Mouse (Mus musculus) liver, embryonic 14.5 days (tissue): ENCODE measurements around the gene Lrrc32. TPM values are rescaled to one million over a fixed set of nuclear protein-coding genes. Genes with fewer than 3 reads are reported as not detected.

Experiments used
- ATAC-seq: fragments of 200-750 bp; cut with Nextera tagmentation; 2 replicates; pipeline ENCODE4 v1.8.0; 2017; ENCODE audit warnings: moderate number of reproducible peaks, mild to moderate bottlenecking, moderate library complexity; ENCODE audit not compliant: insufficient read depth
- DNase-seq, 3 experiments: peaks; one replicate each; pipeline ENCODE4 v3.0.0-alpha.2; 2012 to 2013; ENCODE audit warnings: low read depth in 3 of 3, low spot score in 3 of 3
- H3K27ac ChIP-seq: fragments of 300-500 bp; sonication (generic); 2 replicates; pipeline ENCODE4 v1.5.1; 2014; ENCODE audit warnings: moderate library complexity, mild to moderate bottlenecking, control low read depth, inconsistent platforms
- H3K27me3 ChIP-seq: fragments of 300-500 bp; sonication (generic); 2 replicates; pipeline ENCODE4 v1.6.1; 2014; ENCODE audit warnings: mild to moderate bottlenecking, low read length, moderate library complexity; ENCODE audit not compliant: control insufficient read depth, insufficient read depth
- H3K36me3 ChIP-seq: fragments of 300-500 bp; sonication (generic); replicated peaks from 2 replicates; pipeline ENCODE4 v1.6.1; 2014; ENCODE audit warnings: low read depth; ENCODE audit not compliant: control insufficient read depth, insufficient read depth
- H3K4me1 ChIP-seq, 2 experiments: fragments of 200-500 bp in 1 of 2; fragments of 300-500 bp in 1 of 2; sonication (generic) in 1 of 2; replicated peaks; 2 replicates each; pipeline ENCODE4 v1.6.1; 2012 to 2014; ENCODE audit warnings: antibody characterized with exemption in 1 of 2, inconsistent platforms in 1 of 2, low read length in 1 of 2; ENCODE audit not compliant: control insufficient read depth in 2 of 2, insufficient read depth in 2 of 2
- H3K4me2 ChIP-seq: fragments of 300-500 bp; sonication (generic); 2 replicates; pipeline ENCODE4 v1.6.1; 2014; ENCODE audit warnings: low read depth, mild to moderate bottlenecking, control low read depth, moderate library complexity
- H3K4me3 ChIP-seq, 2 experiments: fragments of 200-500 bp in 1 of 2; fragments of 300-500 bp in 1 of 2; sonication (generic) in 1 of 2; 2 replicates each; pipeline ENCODE4 v1.5.1; 2012 to 2014; ENCODE audit warnings: low read depth in 2 of 2, low read length in 2 of 2, mild to moderate bottlenecking in 2 of 2, control low read depth in 1 of 2, inconsistent platforms in 1 of 2, moderate library complexity in 1 of 2; ENCODE audit not compliant: insufficient read depth in 1 of 2
- H3K9ac ChIP-seq: fragments of 300-500 bp; sonication (generic); replicated peaks from 2 replicates; pipeline ENCODE4 v1.6.1; 2014; ENCODE audit warnings: mild to moderate bottlenecking, control low read depth, moderate library complexity
- H3K9me3 ChIP-seq: fragments of 300-500 bp; sonication (generic); 2 replicates; pipeline ENCODE4 v1.6.1; 2016; ENCODE audit warnings: low read length, mixed read lengths; ENCODE audit not compliant: control insufficient read depth
- CTCF ChIP-seq: IDR thresholded peaks from 2 replicates; pipeline ENCODE4 v1.5.1; 2016; ENCODE audit warnings: antibody characterized with exemption, low read depth, control low read depth
- EP300 ChIP-seq: IDR thresholded peaks from 2 replicates; pipeline ENCODE4 v1.6.1; 2016; ENCODE audit warnings: antibody characterized with exemption, low read depth
- WGBS: fragments of 180-500 bp; shearing (Covaris S2); extraction: QIAGEN DNeasy Blood & Tissue Kit; methylation state at CpG from one replicate; pipeline ENCODE4 v1.1.7; 2014; ENCODE audit not compliant: insufficient replicate concordance; 5-methylcytosine and 5-hydroxymethylcytosine counted together
- polyA plus RNA-seq, 2 experiments: library from polyadenylated mRNA; depleted of rRNA in 1 of 2; stranded (reverse) in 1 of 2; unstranded in 1 of 2; fragments of >200 nt; fragmentation: Nextera tagmentation in 1 of 2; extraction: Ambion mirVana in 1 of 2; gene quantifications; 2 replicates each; pipeline versions ENCODE4 v1.2.1 to v1.2.3; 2012 to 2014

Gene Lrrc32
- polyA plus RNA-seq, 2 experiments, result 3.6 to 4.7 TPM

GRCm38 (mm10) chr7:98487202-98487980 lies 1.7 kb upstream of the Lrrc32 start:
- no peak overlapping the region for H3K27ac ChIP-seq
- peaks cover 18% of the 10 kb centered on the region for H3K27me3 ChIP-seq
- no peak overlapping the region for H3K4me3 ChIP-seq
- DNase-seq (no peak), ATAC-seq (no peak)
- H3K4me2 ChIP-seq, result no peak overlapping the region
- no peaks in the 10 kb centered on the region for H3K9me3 ChIP-seq
- 69% methylated on average over 11 of the region's 11 CpGs for WGBS
- no peaks in the 10 kb centered on the region for H3K36me3 ChIP-seq
- no peak overlapping the region for H3K9ac ChIP-seq
- TF ChIP-seq CTCF, result no peak
- no peak for TF ChIP-seq EP300
- H3K4me1 ChIP-seq, result no peaks in the 10 kb centered on the region

DNA sequence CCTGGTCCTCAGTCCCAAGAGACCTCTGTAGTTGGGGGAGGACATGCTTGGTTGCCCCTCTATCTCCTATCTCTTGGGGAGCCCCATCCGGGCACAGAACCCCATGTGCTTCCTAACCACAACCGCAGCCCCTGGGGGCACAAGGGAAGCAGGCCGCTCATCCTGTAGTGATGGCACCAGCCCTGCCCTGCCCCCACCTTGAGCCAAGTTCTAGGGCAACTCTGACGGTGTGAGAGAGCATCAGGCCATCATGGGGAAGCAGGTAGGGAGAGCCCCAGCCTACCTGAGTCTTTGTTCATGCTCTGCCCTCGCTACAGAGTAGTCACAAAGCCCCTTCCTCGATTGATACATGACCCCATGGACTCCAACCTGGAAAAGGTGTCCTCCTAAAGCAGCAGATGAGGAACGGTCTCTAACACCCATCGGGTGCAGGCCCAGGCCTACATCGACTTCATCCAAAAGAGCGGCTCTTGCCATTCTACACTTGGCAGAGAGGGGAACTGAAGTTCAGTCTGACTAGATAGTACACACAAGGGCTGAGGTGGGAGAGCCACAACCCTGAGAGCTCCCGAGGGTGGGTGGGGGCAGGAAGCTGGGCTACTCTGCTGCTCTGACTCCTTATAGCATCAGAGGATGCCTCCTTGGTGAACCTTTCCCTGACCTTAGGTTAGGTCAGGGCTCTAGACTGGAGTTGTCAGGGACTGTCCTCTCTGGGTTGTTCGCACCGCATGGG lies 519 bp upstream of the Lrrc32 start:
- 54% methylated on average over 13 of the region's 13 CpGs for WGBS
- Histone ChIP-seq H3K4me1 (no peaks in the 10 kb centered on the region; a peak in 1 of 4 replicates), H3K27me3 (peaks cover 18% of the 10 kb centered on the region), H3K9me3 (no peaks in the 10 kb centered on the region), H3K9ac (no peak overlapping the region), H3K4me2 (no peak overlapping the region), H3K27ac (no peak overlapping the region), H3K36me3 (no peaks in the 10 kb centered on the region), H3K4me3 (no peak overlapping the region)
- ATAC-seq (no peak; the same call in 1 of the 2 replicates), DNase-seq (no peak)
- TF ChIP-seq EP300, result no peak
- no peak for TF ChIP-seq CTCF

DNA sequence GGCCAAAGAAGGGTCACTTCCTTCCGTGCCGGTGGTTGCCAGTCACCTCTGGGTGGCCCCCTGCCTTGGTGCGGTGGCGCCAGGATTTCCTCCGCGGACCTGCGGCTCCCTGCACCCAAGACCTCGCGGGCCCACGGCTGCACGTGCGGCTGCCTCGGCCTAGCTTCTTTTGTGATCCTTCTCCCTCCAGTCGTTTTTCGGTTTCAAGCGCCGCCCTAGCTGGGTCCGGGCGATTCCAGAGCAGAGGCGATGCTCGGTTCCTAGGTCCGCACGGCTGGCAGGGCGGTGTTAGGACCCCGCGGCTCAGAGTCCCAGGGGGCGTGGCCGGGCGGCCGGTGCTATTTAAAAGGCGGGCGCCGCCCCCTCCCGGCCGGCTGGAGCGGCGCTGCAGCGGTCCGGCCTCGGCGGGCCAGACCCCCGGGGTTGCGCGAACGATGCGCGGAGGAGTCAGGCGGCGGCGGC lies 571 bp downstream of the Lrrc32 start:
- no peak overlapping the region for H3K27ac ChIP-seq

DNA sequence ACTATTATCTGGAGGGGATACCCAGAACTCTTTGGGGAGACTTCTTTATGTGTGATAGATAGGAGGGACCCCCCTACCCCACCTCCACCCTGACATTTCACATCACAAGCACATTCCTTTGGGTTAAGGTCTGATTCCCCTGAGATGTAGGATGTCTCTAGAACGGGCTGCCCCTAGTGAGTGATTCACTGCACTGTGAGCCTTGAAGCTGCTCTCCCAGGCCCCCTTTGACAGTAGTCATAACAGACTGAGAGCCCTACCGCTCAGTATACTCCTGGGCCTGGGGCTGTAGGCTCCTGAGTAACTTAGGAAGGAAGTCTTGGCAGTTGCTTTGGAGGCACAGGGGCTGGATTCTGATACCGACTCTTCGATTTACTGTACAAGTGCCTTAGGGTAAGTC lies 1.2 kb downstream of the Lrrc32 start:
- H3K36me3 ChIP-seq, result no peaks in the 10 kb centered on the region
- peak overlapping the region; percentile 46 to 47 for H3K4me3 ChIP-seq
- H3K9me3 ChIP-seq, result no peaks in the 10 kb centered on the region
- no peak for DNase-seq
- H3K27ac ChIP-seq, result no peak overlapping the region
- 47% methylated on average over 4 of the region's 4 CpGs for WGBS
- ATAC-seq, result no peak
- peaks cover 0 to 3% of the 10 kb centered on the region in 2 experiments; a peak in 2 of 4 replicates for H3K4me1 ChIP-seq
- H3K4me2 ChIP-seq, result peak overlapping the region; percentile 57
- H3K9ac ChIP-seq, result no peak overlapping the region
- no peak for TF ChIP-seq CTCF
- no peak for TF ChIP-seq EP300
- peaks cover 18% of the 10 kb centered on the region for H3K27me3 ChIP-seq

More for the DNA sequence above, 571 bp downstream of the Lrrc32 start:
- WGBS, result under 1% methylated on average over 50 of the region's 50 CpGs
- ATAC-seq (peak; percentile 48; the same call in 1 of the 2 replicates), DNase-seq (peak in 2 of 3 experiments; percentile 22 to 27)
- Histone ChIP-seq H3K36me3 (no peaks in the 10 kb centered on the region), H3K9me3 (no peaks in the 10 kb centered on the region), H3K9ac (no peak overlapping the region), H3K4me3 (peak overlapping the region; percentile 47), H3K4me2 (peak overlapping the region; percentile 57), H3K4me1 (peaks cover 0 to 3% of the 10 kb centered on the region in 2 experiments; a peak in 2 of 4 replicates), H3K27me3 (peaks cover 18% of the 10 kb centered on the region)
- TF ChIP-seq EP300 (no peak), CTCF (no peak)

DNA sequence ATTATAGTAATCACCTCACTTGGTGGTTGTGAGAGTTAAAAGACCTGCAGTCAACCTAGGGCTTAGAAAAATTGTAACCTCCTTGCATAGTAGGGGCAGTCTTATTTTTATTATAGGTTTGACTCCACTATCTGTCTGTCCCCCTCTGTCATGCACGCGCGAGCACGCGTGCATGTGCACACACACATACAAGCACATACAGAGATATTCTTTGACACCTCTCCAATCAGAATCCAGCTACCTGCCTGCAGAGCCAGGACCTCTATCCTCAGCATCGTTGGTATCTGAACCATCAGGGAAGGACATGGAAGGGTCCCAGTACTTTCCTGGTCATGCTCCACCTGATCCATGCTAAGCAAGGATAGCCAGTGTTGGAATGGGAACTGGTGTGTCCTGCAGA lies 1.8 kb downstream of the Lrrc32 start:
- Histone ChIP-seq H3K9me3 (no peaks in the 10 kb centered on the region), H3K4me2 (peak overlapping the region; percentile 31; the same call in 1 of the 2 replicates), H3K36me3 (no peaks in the 10 kb centered on the region), H3K27ac (no peak overlapping the region), H3K4me3 (peak overlapping the region; percentile 46 to 47), H3K4me1 (peaks cover 0 to 3% of the 10 kb centered on the region in 2 experiments; a peak in 2 of 4 replicates), H3K9ac (0 out of 2 replicates have a peak overlapping the region, but pooled peaks have one; percentile 9), H3K27me3 (peaks cover 18% of the 10 kb centered on the region)
- WGBS, result 85% methylated on average over 6 of the region's 6 CpGs
- TF ChIP-seq EP300 (no peak), CTCF (no peak)
- no peak for DNase-seq
- no peak for ATAC-seq
